Mouse (Mus musculus) hindbrain, embryonic 16.5 days (tissue): ENCODE measurements around the gene BC037034. TPM values are rescaled to one million over a fixed set of nuclear protein-coding genes. Genes with fewer than 3 reads are reported as not detected.

Experiments used
- ATAC-seq: fragments of 200-750 bp; cut with Nextera tagmentation; 2 replicates; pipeline ENCODE4 v1.8.0; 2017; ENCODE audit warnings: moderate TSS enrichment, moderate library complexity
- H3K27ac ChIP-seq: fragments of 300-500 bp; sonication (generic); 2 replicates; pipeline ENCODE4 v1.5.1; 2014; ENCODE audit warnings: low read depth, mild to moderate bottlenecking, control low read depth, low read length, moderate library complexity
- H3K27me3 ChIP-seq: fragments of 300-500 bp; sonication (generic); replicated peaks from 2 replicates; pipeline ENCODE4 v1.6.1; 2014; ENCODE audit warnings: low read length; ENCODE audit not compliant: control insufficient read depth, insufficient read depth
- H3K36me3 ChIP-seq: fragments of 300-500 bp; sonication (generic); 2 replicates; pipeline ENCODE4 v1.6.1; 2014; ENCODE audit warnings: mild to moderate bottlenecking, low read length, moderate library complexity, mixed read lengths; ENCODE audit not compliant: control insufficient read depth, insufficient read depth
- H3K4me1 ChIP-seq: fragments of 300-500 bp; sonication (generic); 2 replicates; pipeline ENCODE4 v1.6.1; 2014; ENCODE audit warnings: low read depth, low read length; ENCODE audit not compliant: control insufficient read depth, insufficient read depth
- H3K4me2 ChIP-seq: fragments of 300-500 bp; sonication (generic); 2 replicates; pipeline ENCODE4 v1.6.1; 2014; ENCODE audit warnings: mild to moderate bottlenecking, low read length, control low read depth, moderate library complexity
- H3K4me3 ChIP-seq: fragments of 300-500 bp; sonication (generic); 2 replicates; pipeline ENCODE4 v1.5.1; 2014; ENCODE audit warnings: mild to moderate bottlenecking, low read length, control low read depth, moderate library complexity
- H3K9ac ChIP-seq: fragments of 300-500 bp; sonication (generic); 2 replicates; pipeline ENCODE4 v1.6.1; 2014; ENCODE audit warnings: low read depth, mild to moderate bottlenecking, control low read depth, low read length, moderate library complexity
- H3K9me3 ChIP-seq: fragments of 300-500 bp; sonication (generic); 2 replicates; pipeline ENCODE4 v1.6.1; 2014; ENCODE audit warnings: mild to moderate bottlenecking, low read length, moderate library complexity; ENCODE audit not compliant: control insufficient read depth
- WGBS: fragments of 180-500 bp; shearing (Covaris S2); extraction: QIAGEN DNeasy Blood & Tissue Kit; methylation state at CpG from one replicate; pipeline ENCODE4 v1.1.7; 2014; 5-methylcytosine and 5-hydroxymethylcytosine counted together
- polyA plus RNA-seq: library from polyadenylated mRNA; unstranded; fragments of >200 nt; fragmentation: Nextera tagmentation; extraction: Ambion mirVana; gene quantifications from 2 replicates; pipeline ENCODE4 v1.2.1, GENCODE M21; 2015

Gene BC037034
- polyA plus RNA-seq, 1 experiment from 2014 or later = 15.3 TPM

GRCm38 (mm10) chr5:138267114-138267513 lies 3.3 kb upstream of the BC037034 start:
- Histone ChIP-seq H3K9ac (no peak overlapping the region), H3K4me2 (no peak overlapping the region), H3K27me3 (no peaks in the 10 kb centered on the region), H3K4me1 (peaks cover 18% of the 10 kb centered on the region), H3K36me3 (peaks cover 10% of the 10 kb centered on the region), H3K27ac (no peak overlapping the region), H3K4me3 (no peak overlapping the region), H3K9me3 (no peaks in the 10 kb centered on the region)
- ATAC-seq = no peak
- 90% methylated on average over 3 of the region's 3 CpGs for WGBS

DNA sequence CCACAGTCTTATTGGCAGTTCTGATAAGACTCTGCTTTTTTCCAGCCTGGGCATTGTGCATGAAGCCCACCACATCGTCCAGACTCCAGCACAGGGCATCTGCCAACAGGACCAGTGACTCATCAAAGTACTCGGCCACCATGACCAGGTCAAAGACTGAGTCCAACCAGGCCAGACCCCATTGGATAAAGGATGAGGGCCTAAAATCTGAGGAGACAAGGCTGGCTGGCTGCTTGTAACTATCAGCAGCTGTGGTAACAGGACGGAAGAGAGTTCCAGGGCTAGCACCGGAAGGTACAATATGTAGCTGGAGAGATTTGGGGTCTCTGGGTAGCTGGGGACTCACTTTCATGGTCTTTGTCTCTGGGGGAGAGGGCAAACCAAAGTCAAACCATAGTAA lies 1.9 kb upstream of the BC037034 start:
- 94% methylated on average over 4 of the region's 4 CpGs for WGBS
- no peaks in the 10 kb centered on the region for H3K27me3 ChIP-seq
- ATAC-seq = no peak

GRCm38 (mm10) chr5:138264207-138264578 lies 360 bp upstream of the BC037034 start:
- H3K4me3 ChIP-seq = peak overlapping the region; percentile 92
- peak overlapping the region; percentile 69 for H3K27ac ChIP-seq
- H3K9me3 ChIP-seq = no peaks in the 10 kb centered on the region
- no peaks in the 10 kb centered on the region for H3K27me3 ChIP-seq
- peak overlapping the region; percentile 96 for H3K9ac ChIP-seq
- H3K4me2 ChIP-seq = peak overlapping the region; percentile 96
- H3K4me1 ChIP-seq = peaks cover 18% of the 10 kb centered on the region
- 15% methylated on average over 6 of the region's 6 CpGs for WGBS
- ATAC-seq = peak; percentile 6; the same call in 1 of the 2 replicates
- H3K36me3 ChIP-seq = peaks cover 22% of the 10 kb centered on the region

More for the DNA sequence above, 1.9 kb upstream of the BC037034 start:
- H3K4me2 ChIP-seq = no peak overlapping the region
- peaks cover 18% of the 10 kb centered on the region for H3K4me1 ChIP-seq
- H3K9ac ChIP-seq = no peak overlapping the region
- no peak overlapping the region for H3K4me3 ChIP-seq
- no peak overlapping the region for H3K27ac ChIP-seq
- H3K36me3 ChIP-seq = peaks cover 13% of the 10 kb centered on the region
- no peaks in the 10 kb centered on the region for H3K9me3 ChIP-seq

- no peak overlapping the region for H3K27ac ChIP-seq
- H3K4me3 ChIP-seq = peak overlapping the region; percentile 92
- peaks cover 32% of the 10 kb centered on the region for H3K36me3 ChIP-seq
- no peaks in the 10 kb centered on the region for H3K27me3 ChIP-seq
- WGBS = 62% methylated on average over 18 of the region's 18 CpGs
- peaks cover 18% of the 10 kb centered on the region for H3K4me1 ChIP-seq
- H3K9ac ChIP-seq = peak overlapping the region; percentile 96
- peak overlapping the region; percentile 96 for H3K4me2 ChIP-seq
- no peaks in the 10 kb centered on the region for H3K9me3 ChIP-seq
- ATAC-seq = no peak
Measured at GRCm38 (mm10) chr5:138262582-138263240, 1.1 kb downstream of the BC037034 start.

GRCm38 (mm10) chr5:138262001-138262400 lies 1.8 kb downstream of the BC037034 start:
- WGBS = 89% methylated on average over 4 of the region's 4 CpGs
- Histone ChIP-seq H3K36me3 (peaks cover 34% of the 10 kb centered on the region), H3K4me1 (peaks cover 18% of the 10 kb centered on the region), H3K9me3 (no peaks in the 10 kb centered on the region), H3K4me2 (no peak overlapping the region), H3K27me3 (no peaks in the 10 kb centered on the region), H3K9ac (no peak overlapping the region), H3K27ac (no peak overlapping the region), H3K4me3 (no peak overlapping the region)
- no peak for ATAC-seq

- H3K27me3 ChIP-seq = no peaks in the 10 kb centered on the region
- no peaks in the 10 kb centered on the region for H3K9me3 ChIP-seq
- peaks cover 26% of the 10 kb centered on the region for H3K36me3 ChIP-seq
- peaks cover 27% of the 10 kb centered on the region for H3K4me1 ChIP-seq
- H3K4me2 ChIP-seq = no peak overlapping the region
- H3K27ac ChIP-seq = no peak overlapping the region
- ATAC-seq = no peak
- 93% methylated on average over 11 of the region's 11 CpGs for WGBS
- no peak overlapping the region for H3K4me3 ChIP-seq
- H3K9ac ChIP-seq = no peak overlapping the region
Measured at GRCm38 (mm10) chr5:138260834-138261233, 3.0 kb downstream of the BC037034 start.

DNA sequence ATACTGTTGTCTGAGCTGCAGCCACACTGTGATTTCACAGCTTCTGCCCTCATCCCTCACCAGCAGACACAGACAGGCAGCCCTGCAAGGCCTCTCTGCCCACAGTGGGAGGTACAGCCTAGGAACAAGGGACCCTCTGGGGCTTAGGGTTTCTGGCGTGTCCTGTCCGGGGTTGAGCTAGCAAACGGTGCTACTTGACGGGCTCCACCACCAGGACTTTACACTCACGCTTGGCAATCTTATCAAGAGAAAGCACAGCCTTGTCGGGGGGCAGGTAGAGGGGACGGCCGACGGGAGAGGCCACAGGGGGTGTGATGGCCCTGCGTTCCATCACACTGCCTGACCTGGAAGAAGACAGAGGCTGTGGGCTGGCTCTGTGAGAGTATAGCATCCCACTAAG lies 3.8 kb downstream of the BC037034 start:
- Histone ChIP-seq H3K9me3 (no peaks in the 10 kb centered on the region), H3K4me2 (no peak overlapping the region), H3K27ac (no peak overlapping the region), H3K9ac (no peak overlapping the region), H3K4me3 (no peak overlapping the region), H3K4me1 (peaks cover 27% of the 10 kb centered on the region), H3K36me3 (peaks cover 24% of the 10 kb centered on the region), H3K27me3 (no peaks in the 10 kb centered on the region)
- ATAC-seq = no peak
- 86% methylated on average over 10 of the region's 10 CpGs for WGBS

DNA sequence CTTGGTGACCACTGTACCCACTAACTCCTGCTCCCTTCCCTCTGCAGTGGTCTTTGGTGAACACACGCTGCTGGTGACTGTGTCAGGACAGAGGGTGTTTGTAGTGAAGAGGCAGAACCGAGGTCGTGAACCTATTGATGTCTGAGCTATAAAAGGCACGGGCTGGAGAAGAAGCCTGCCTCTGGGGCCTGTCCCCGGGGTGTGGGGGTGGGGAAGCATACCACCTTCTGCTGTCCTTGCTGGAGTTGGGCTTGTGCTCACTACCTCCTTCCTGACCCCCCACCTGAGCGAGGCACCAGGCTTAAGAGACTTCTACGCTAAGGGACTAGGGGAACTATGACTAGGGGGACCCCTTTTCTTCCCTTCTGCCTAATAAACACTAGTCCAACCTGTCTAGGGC lies 4.8 kb downstream of the BC037034 start:
- Histone ChIP-seq H3K4me2 (no peak overlapping the region), H3K9me3 (no peaks in the 10 kb centered on the region), H3K27ac (no peak overlapping the region), H3K9ac (no peak overlapping the region), H3K4me1 (peaks cover 24% of the 10 kb centered on the region), H3K27me3 (no peaks in the 10 kb centered on the region), H3K4me3 (no peak overlapping the region), H3K36me3 (peaks cover 24% of the 10 kb centered on the region)
- 74% methylated on average over 7 of the region's 7 CpGs for WGBS
- ATAC-seq = no peak

- 85% methylated on average over 6 of the region's 6 CpGs for WGBS
- Histone ChIP-seq H3K4me2 (no peak overlapping the region), H3K4me3 (no peak overlapping the region), H3K4me1 (peaks cover 24% of the 10 kb centered on the region), H3K27me3 (no peaks in the 10 kb centered on the region), H3K9ac (no peak overlapping the region), H3K27ac (no peak overlapping the region), H3K36me3 (peaks cover 24% of the 10 kb centered on the region), H3K9me3 (no peaks in the 10 kb centered on the region)
- ATAC-seq = no peak
Measured at GRCm38 (mm10) chr5:138258542-138258941, 5.3 kb downstream of the BC037034 start.
